Mouse (Mus musculus): ENCODE measurements around the gene Wars2. TPM values are rescaled to one million over a fixed set of nuclear protein-coding genes. Genes with fewer than 3 reads are reported as not detected.

The Wars2 gene
- polyA plus RNA-seq, 1 experiment from 2014 or later: 8.3 TPM

GRCm38 (mm10) chr3:99193576-99193975 is 52.7 kb downstream of the Wars2 start:
- H3K4me1 ChIP-seq (replicated peaks): no peaks in the 10 kb centered on the region
- H3K27ac ChIP-seq: no peak overlapping the region
- H3K4me2 ChIP-seq: no peak overlapping the region
- no peak overlapping the region for H3K4me3 ChIP-seq (replicated peaks)
- no peak overlapping the region for H3K9ac ChIP-seq (replicated peaks)
- H3K36me3 ChIP-seq: no peaks in the 10 kb centered on the region
- H3K9me3 ChIP-seq: no peaks in the 10 kb centered on the region
- no peaks in the 10 kb centered on the region for H3K27me3 ChIP-seq
- no peak for ATAC-seq (ENCODE audit: insufficient number of reproducible peaks, insufficient read depth, low FRiP score, low TSS enrichment, low read depth)
- 74% methylated on average over 4 of the region's 4 CpGs for WGBS

- Histone ChIP-seq H3K4me3 (replicated peaks) (no peak overlapping the region), H3K4me2 (no peak overlapping the region), H3K27me3 (no peaks in the 10 kb centered on the region), H3K9me3 (no peaks in the 10 kb centered on the region), H3K27ac (no peak overlapping the region), H3K4me1 (replicated peaks) (peaks cover 6% of the 10 kb centered on the region; the same call in 1 of the 2 replicates), H3K9ac (replicated peaks) (no peak overlapping the region), H3K36me3 (peaks cover 6% of the 10 kb centered on the region; the same call in 1 of the 2 replicates)
- ATAC-seq (ENCODE audit: insufficient number of reproducible peaks, insufficient read depth, low FRiP score, low TSS enrichment, low read depth): no peak
These were observed 62.5 kb downstream of the Wars2 start for GRCm38 (mm10) chr3:99203331-99203730.

GRCm38 (mm10) chr3:99208416-99208815 is 67.5 kb downstream of the Wars2 start:
- Histone ChIP-seq H3K4me2 (no peak overlapping the region), H3K27ac (no peak overlapping the region), H3K4me3 (replicated peaks) (no peak overlapping the region), H3K4me1 (replicated peaks) (peaks cover 22% of the 10 kb centered on the region), H3K27me3 (no peaks in the 10 kb centered on the region), H3K36me3 (no peaks in the 10 kb centered on the region), H3K9ac (replicated peaks) (no peak overlapping the region), H3K9me3 (no peaks in the 10 kb centered on the region)
- whole genome bisulfite sequencing: 29% methylated on average over 1 of the region's 1 CpGs
- no peak for ATAC-seq (ENCODE audit: insufficient number of reproducible peaks, insufficient read depth, low FRiP score, low TSS enrichment, low read depth)

- Histone ChIP-seq H3K9ac (replicated peaks) (no peak overlapping the region), H3K27me3 (no peaks in the 10 kb centered on the region), H3K27ac (no peak overlapping the region), H3K4me2 (no peak overlapping the region), H3K4me1 (replicated peaks) (peaks cover 21% of the 10 kb centered on the region), H3K4me3 (replicated peaks) (no peak overlapping the region), H3K9me3 (no peaks in the 10 kb centered on the region), H3K36me3 (no peaks in the 10 kb centered on the region)
- no peak for ATAC-seq (ENCODE audit: insufficient number of reproducible peaks, insufficient read depth, low FRiP score, low TSS enrichment, low read depth)
- 25% methylated on average over 14 of the region's 14 CpGs for WGBS
These were observed 70.3 kb downstream of the Wars2 start for GRCm38 (mm10) chr3:99211105-99211698.

- Histone ChIP-seq H3K9me3 (no peaks in the 10 kb centered on the region), H3K9ac (replicated peaks) (no peak overlapping the region), H3K27me3 (peaks cover 3% of the 10 kb centered on the region; the same call in 1 of the 2 replicates), H3K27ac (no peak overlapping the region), H3K4me1 (replicated peaks) (peaks cover 10% of the 10 kb centered on the region), H3K4me2 (no peak overlapping the region), H3K4me3 (replicated peaks) (no peak overlapping the region), H3K36me3 (no peaks in the 10 kb centered on the region)
- no peak for ATAC-seq (ENCODE audit: insufficient number of reproducible peaks, insufficient read depth, low FRiP score, low TSS enrichment, low read depth)
- 53% methylated on average over 2 of the region's 2 CpGs for WGBS
These were observed 86.9 kb downstream of the Wars2 start for GRCm38 (mm10) chr3:99227807-99228206.

GRCm38 (mm10) chr3:99233393-99234318 is 92.8 kb downstream of the Wars2 start:
- Histone ChIP-seq H3K27me3 (peaks cover 26% of the 10 kb centered on the region), H3K4me1 (replicated peaks) (peaks cover 52% of the 10 kb centered on the region), H3K4me2 (peak overlapping the region; percentile 59), H3K9ac (replicated peaks) (no peak overlapping the region; the same call in 1 of the 2 replicates), H3K4me3 (replicated peaks) (peak overlapping the region; percentile 26), H3K36me3 (no peaks in the 10 kb centered on the region), H3K9me3 (no peaks in the 10 kb centered on the region), H3K27ac (peak overlapping the region; percentile 64; the same call in 1 of the 2 replicates)
- peak; percentile 49; the same call in 1 of the 2 replicates for ATAC-seq (ENCODE audit: insufficient number of reproducible peaks, insufficient read depth, low FRiP score, low TSS enrichment, low read depth)
- 3% methylated on average over 20 of the region's 20 CpGs for WGBS

GRCm38 (mm10) chr3:99234319-99234869 is 93.5 kb downstream of the Wars2 start:
- Histone ChIP-seq H3K36me3 (no peaks in the 10 kb centered on the region), H3K9me3 (no peaks in the 10 kb centered on the region), H3K4me3 (replicated peaks) (peak overlapping the region; percentile 26), H3K4me2 (peak overlapping the region; percentile 59), H3K27me3 (peaks cover 32% of the 10 kb centered on the region), H3K9ac (replicated peaks) (peak overlapping the region; percentile 38; the same call in 1 of the 2 replicates), H3K27ac (peak overlapping the region; percentile 64), H3K4me1 (replicated peaks) (peaks cover 57% of the 10 kb centered on the region)
- 5% methylated on average over 17 of the region's 17 CpGs for WGBS
- peak; percentile 28; the same call in 1 of the 2 replicates for ATAC-seq (ENCODE audit: insufficient number of reproducible peaks, insufficient read depth, low FRiP score, low TSS enrichment, low read depth)

GRCm38 (mm10) chr3:99235116-99235803 is 94.4 kb downstream of the Wars2 start:
- Histone ChIP-seq H3K4me2 (peak overlapping the region; percentile 59), H3K4me3 (replicated peaks) (peak overlapping the region; percentile 15; the same call in 1 of the 2 replicates), H3K27ac (0 out of 2 replicates have a peak overlapping the region, but pooled peaks have one; percentile 41), H3K9ac (replicated peaks) (peak overlapping the region; percentile 48; the same call in 1 of the 2 replicates), H3K4me1 (replicated peaks) (peaks cover 66% of the 10 kb centered on the region), H3K36me3 (no peaks in the 10 kb centered on the region), H3K27me3 (peaks cover 41% of the 10 kb centered on the region), H3K9me3 (no peaks in the 10 kb centered on the region)
- no peak for ATAC-seq (ENCODE audit: insufficient number of reproducible peaks, insufficient read depth, low FRiP score, low TSS enrichment, low read depth)
- 6% methylated on average over 23 of the region's 23 CpGs for WGBS

GRCm38 (mm10) chr3:99235804-99236755 is 95.2 kb downstream of the Wars2 start:
- H3K4me1 ChIP-seq (replicated peaks): peaks cover 63% of the 10 kb centered on the region
- H3K27me3 ChIP-seq: peaks cover 44% of the 10 kb centered on the region

GRCm38 (mm10) chr3:99238691-99239090 is 97.8 kb downstream of the Wars2 start:
- WGBS: 14% methylated on average over 1 of the region's 1 CpGs
- Histone ChIP-seq H3K4me1 (replicated peaks) (peaks cover 70% of the 10 kb centered on the region), H3K4me3 (replicated peaks) (no peak overlapping the region), H3K27me3 (peaks cover 63% of the 10 kb centered on the region), H3K9me3 (no peaks in the 10 kb centered on the region), H3K9ac (replicated peaks) (no peak overlapping the region), H3K4me2 (peak overlapping the region; percentile 14; the same call in 1 of the 2 replicates), H3K27ac (0 out of 2 replicates have a peak overlapping the region, but pooled peaks have one; percentile 41), H3K36me3 (no peaks in the 10 kb centered on the region)
- no peak for ATAC-seq (ENCODE audit: insufficient number of reproducible peaks, insufficient read depth, low FRiP score, low TSS enrichment, low read depth)

More at GRCm38 (mm10) chr3:99235804-99236755, 95.2 kb downstream of the Wars2 start:
- no peak for ATAC-seq (ENCODE audit: insufficient number of reproducible peaks, insufficient read depth, low FRiP score, low TSS enrichment, low read depth)
- Histone ChIP-seq H3K4me3 (replicated peaks) (0 out of 2 replicates have a peak overlapping the region, but pooled peaks have one; percentile 15), H3K9me3 (no peaks in the 10 kb centered on the region), H3K4me2 (peak overlapping the region; percentile 59), H3K36me3 (no peaks in the 10 kb centered on the region), H3K27ac (no peak overlapping the region), H3K9ac (replicated peaks) (peak overlapping the region; percentile 48; the same call in 1 of the 2 replicates)
- 14% methylated on average over 18 of the region's 18 CpGs for WGBS
